Mouse (Mus musculus): ENCODE measurements around the gene Nacc1. TPM values are rescaled to one million over a fixed set of nuclear protein-coding genes. Genes with fewer than 3 reads are reported as not detected.

Gene Nacc1
- polyA plus RNA-seq, 1 experiment from 2014 or later, result 6.9 TPM

Other genes starting within 250 kb of the Nacc1 start
- 20.5 and 24.1 TPM in 2 replicates for gene Ier2, start 25.0 kb downstream of the Nacc1 start, polyA plus RNA-seq (2015; fragmentation: Nextera tagmentation; extraction: Ambion mirVana)
- 45.9 and 46.8 TPM in 2 replicates for gene Trmt1, start 1.6 kb downstream of the Nacc1 start, polyA plus RNA-seq (2015; fragmentation: Nextera tagmentation; extraction: Ambion mirVana)
- 61.2 and 61.3 TPM in 2 replicates for gene Lyl1, start 13.6 kb upstream of the Nacc1 start, polyA plus RNA-seq (2015; fragmentation: Nextera tagmentation; extraction: Ambion mirVana)
- gene G430095P16Rik, start 35.1 kb upstream of the Nacc1 start, polyA plus RNA-seq (2015; fragmentation: Nextera tagmentation; extraction: Ambion mirVana), result 9.6 and 10.0 TPM in 2 replicates
- gene Nfix, start 112.5 kb upstream of the Nacc1 start, polyA plus RNA-seq (2015; fragmentation: Nextera tagmentation; extraction: Ambion mirVana), result 2.3 and 3.4 TPM in 2 replicates
- 3.3 and 3.7 TPM in 2 replicates for gene Dand5, start 135.0 kb upstream of the Nacc1 start, polyA plus RNA-seq (2015; fragmentation: Nextera tagmentation; extraction: Ambion mirVana)
- 60.6 and 63.2 TPM in 2 replicates for gene Gadd45gip1, start 143.7 kb upstream of the Nacc1 start, polyA plus RNA-seq (2015; fragmentation: Nextera tagmentation; extraction: Ambion mirVana)
- 269 and 278 TPM in 2 replicates for gene Rad23a, start 152.8 kb upstream of the Nacc1 start, polyA plus RNA-seq (2015; fragmentation: Nextera tagmentation; extraction: Ambion mirVana)
- 511 and 613 TPM in 2 replicates for gene Calr, start 159.1 kb upstream of the Nacc1 start, polyA plus RNA-seq (2015; fragmentation: Nextera tagmentation; extraction: Ambion mirVana)
- gene Farsa, start 169.1 kb upstream of the Nacc1 start, polyA plus RNA-seq (2015; fragmentation: Nextera tagmentation; extraction: Ambion mirVana), result 82.3 and 83.1 TPM in 2 replicates
- 84.1 and 90.4 TPM in 2 replicates for gene Syce2, start 184.2 kb upstream of the Nacc1 start, polyA plus RNA-seq (2015; fragmentation: Nextera tagmentation; extraction: Ambion mirVana)
- gene Gcdh, start 206.1 kb upstream of the Nacc1 start, polyA plus RNA-seq (2015; fragmentation: Nextera tagmentation; extraction: Ambion mirVana), result 44.7 and 48.6 TPM in 2 replicates
- 469 and 494 TPM in 2 replicates for gene Klf1, start 214.1 kb upstream of the Nacc1 start, polyA plus RNA-seq (2015; fragmentation: Nextera tagmentation; extraction: Ambion mirVana)
- 9.3 and 10.4 TPM in 2 replicates for gene Dnase2a, start 220.7 kb upstream of the Nacc1 start, polyA plus RNA-seq (2015; fragmentation: Nextera tagmentation; extraction: Ambion mirVana)
- gene Mast1, start 249.5 kb upstream of the Nacc1 start, polyA plus RNA-seq (2015; fragmentation: Nextera tagmentation; extraction: Ambion mirVana), result 0.12 and 0.13 TPM in 2 replicates